Mouse (Mus musculus): ENCODE measurements around the gene AU022252. TPM values are rescaled to one million over a fixed set of nuclear protein-coding genes. Genes with fewer than 3 reads are reported as not detected.

Gene AU022252
- polyA plus RNA-seq, 1 experiment from 2014 or later, result 30.2 TPM

Other genes with a start within 250 kb of the AU022252 start
- 88.6 and 104 TPM in 2 replicates for gene Slc2a1, start 124.0 kb downstream of the AU022252 start, polyA plus RNA-seq (2015; fragmentation: Nextera tagmentation; extraction: Ambion mirVana)
- 9.9 and 10.3 TPM in 2 replicates for gene Zfp691, start 58.5 kb downstream of the AU022252 start, polyA plus RNA-seq (2015; fragmentation: Nextera tagmentation; extraction: Ambion mirVana)
- 1.5 and 1.7 TPM in 2 replicates for gene Ermap, start 42.7 kb downstream of the AU022252 start, polyA plus RNA-seq (2015; fragmentation: Nextera tagmentation; extraction: Ambion mirVana)
- gene Svbp, start 37.4 kb downstream of the AU022252 start, polyA plus RNA-seq (2015; fragmentation: Nextera tagmentation; extraction: Ambion mirVana), result 227 and 237 TPM in 2 replicates
- gene Tmem269, start 14.5 kb downstream of the AU022252 start, polyA plus RNA-seq (2015; fragmentation: Nextera tagmentation; extraction: Ambion mirVana), result 0.34 and 0.36 TPM in 2 replicates
- gene P3h1, start 203 bp upstream of the AU022252 start, polyA plus RNA-seq (2015; fragmentation: Nextera tagmentation; extraction: Ambion mirVana), result 8.1 and 9.9 TPM in 2 replicates
- gene Cldn19, start 22.7 kb upstream of the AU022252 start, polyA plus RNA-seq (2015; fragmentation: Nextera tagmentation; extraction: Ambion mirVana), result 0.55 and 1.3 TPM in 2 replicates
- gene Ybx1, start 61.9 kb upstream of the AU022252 start, polyA plus RNA-seq (2015; fragmentation: Nextera tagmentation; extraction: Ambion mirVana), result 723 and 839 TPM in 2 replicates
- 77.2 and 78.3 TPM in 2 replicates for gene Ppih, start 87.8 kb upstream of the AU022252 start, polyA plus RNA-seq (2015; fragmentation: Nextera tagmentation; extraction: Ambion mirVana)
- gene Ccdc30, start 182.8 kb upstream of the AU022252 start, polyA plus RNA-seq (2015; fragmentation: Nextera tagmentation; extraction: Ambion mirVana), result 19.2 and 19.7 TPM in 2 replicates
- 17.7 and 18.2 TPM in 2 replicates for gene Ppcs, start 189.7 kb upstream of the AU022252 start, polyA plus RNA-seq (2015; fragmentation: Nextera tagmentation; extraction: Ambion mirVana)
- gene Zmynd12, start 190.1 kb upstream of the AU022252 start, polyA plus RNA-seq (2015; fragmentation: Nextera tagmentation; extraction: Ambion mirVana), result 0.28 and 0.76 TPM in 2 replicates

Measured in midbrain, embryonic 13.5 days (tissue).